Mouse (Mus musculus): ENCODE measurements around the gene 4930402K13Rik.
"Not testable (repeated sequence)": the region's sequence is repeated elsewhere in the genome, so short reads cannot be mapped to it uniquely, and the experiment has no call there.

The 4930402K13Rik gene

DNA sequence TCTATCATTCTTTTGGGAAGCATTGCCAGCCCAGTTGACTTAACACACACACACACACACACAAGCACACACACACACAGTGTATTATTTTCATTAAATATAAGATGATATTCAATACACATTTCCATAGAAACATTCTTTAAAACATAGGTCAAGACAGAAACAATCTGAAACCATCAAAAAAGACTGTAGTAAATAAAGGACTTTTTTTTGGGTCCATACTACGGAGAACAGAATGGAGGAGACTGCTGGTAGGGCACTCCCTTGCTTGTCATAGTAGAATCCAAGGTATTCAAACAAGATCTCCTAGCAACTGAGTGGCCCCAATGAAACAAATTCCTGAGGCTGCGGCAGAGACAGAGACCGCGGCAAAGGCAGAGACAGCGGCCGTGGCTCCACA, at the start of gene 4930402K13Rik:
TSS of gene 4930402K13Rik (plus strand) at position 301 of the 400 bp plus-strand sequence.
- in situ Hi-C loops (cut with MboI; ENCODE audit: low pct_unique_long_range_greater_than_20kb in 1 of 2, low sequenced_read_pairs in 2 of 2, unreplicated experiment in 1 of 2), result no loop called here

DNA sequence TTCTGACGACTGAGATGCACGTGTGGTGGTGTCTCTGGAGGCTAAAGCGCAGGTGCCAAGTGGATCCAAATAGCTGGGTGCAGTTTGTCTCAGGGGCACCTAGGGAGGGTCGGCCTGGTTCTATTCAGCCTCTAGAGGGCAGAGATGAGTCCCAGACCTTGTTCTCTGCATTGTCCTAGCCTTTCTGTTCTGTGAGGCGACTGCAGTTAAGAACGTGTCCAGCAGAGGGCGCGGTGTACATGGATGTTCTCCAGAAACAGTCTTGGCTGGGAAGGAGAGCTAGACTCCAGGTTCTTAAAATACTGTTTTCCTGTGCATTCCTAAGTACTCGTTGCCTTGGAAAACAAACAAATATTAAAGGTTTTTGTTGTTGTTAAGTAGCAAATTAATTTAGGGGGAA, 43.4 kb upstream of the 4930402K13Rik start:
- in situ Hi-C loops (cut with MboI; ENCODE audit: low pct_unique_long_range_greater_than_20kb in 1 of 2, low sequenced_read_pairs in 2 of 2, unreplicated experiment in 1 of 2), result not testable (repeated sequence)

DNA sequence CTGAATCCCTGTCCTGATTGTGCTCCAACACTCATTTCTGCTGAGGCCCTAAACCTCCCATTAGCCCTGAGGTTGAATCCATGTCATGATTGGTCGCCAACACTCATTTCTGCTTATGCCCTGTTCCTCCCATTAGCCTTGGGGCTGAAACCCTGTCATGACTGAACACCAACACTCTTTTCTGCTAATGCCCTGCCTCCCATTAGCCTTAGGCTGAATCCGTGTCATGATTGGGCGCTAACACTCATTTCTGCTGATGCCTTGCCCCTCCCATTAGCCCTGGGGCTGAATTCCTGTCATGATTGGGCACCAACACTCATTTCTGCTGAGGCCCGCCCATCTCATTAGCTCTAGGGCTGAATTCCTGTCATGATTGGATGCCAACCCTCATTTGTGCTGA, 42.3 kb upstream of the 4930402K13Rik start:
- in situ Hi-C loops (cut with MboI; ENCODE audit: low pct_unique_long_range_greater_than_20kb in 1 of 2, low sequenced_read_pairs in 2 of 2, unreplicated experiment in 1 of 2), result no loop called here

DNA sequence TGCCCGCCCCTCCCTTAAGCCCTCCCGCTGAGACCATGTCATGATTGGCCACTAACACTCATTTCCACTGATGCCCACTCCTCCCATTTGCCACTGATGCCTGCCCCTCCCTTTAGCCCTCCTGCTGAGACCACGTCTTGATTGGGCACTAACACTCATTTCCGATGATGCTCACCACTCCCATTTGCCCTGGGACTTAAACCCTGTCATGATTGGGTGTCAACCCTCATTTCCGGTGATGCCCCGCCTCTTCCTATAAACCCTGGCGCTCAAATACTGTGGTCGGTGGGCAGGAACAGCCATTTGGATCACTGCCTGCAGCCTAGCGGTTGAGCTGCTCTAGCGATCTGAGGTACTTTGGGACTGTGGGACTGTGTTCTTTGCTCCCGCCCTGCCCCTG, 41.6 kb upstream of the 4930402K13Rik start, which contains the start of gene Fthl17f:
TSS of gene Fthl17f (plus strand) at position 301 of the 400 bp plus-strand sequence.
- in situ Hi-C loops (cut with MboI; ENCODE audit: low pct_unique_long_range_greater_than_20kb in 1 of 2, low sequenced_read_pairs in 2 of 2, unreplicated experiment in 1 of 2), result not testable (repeated sequence)

DNA sequence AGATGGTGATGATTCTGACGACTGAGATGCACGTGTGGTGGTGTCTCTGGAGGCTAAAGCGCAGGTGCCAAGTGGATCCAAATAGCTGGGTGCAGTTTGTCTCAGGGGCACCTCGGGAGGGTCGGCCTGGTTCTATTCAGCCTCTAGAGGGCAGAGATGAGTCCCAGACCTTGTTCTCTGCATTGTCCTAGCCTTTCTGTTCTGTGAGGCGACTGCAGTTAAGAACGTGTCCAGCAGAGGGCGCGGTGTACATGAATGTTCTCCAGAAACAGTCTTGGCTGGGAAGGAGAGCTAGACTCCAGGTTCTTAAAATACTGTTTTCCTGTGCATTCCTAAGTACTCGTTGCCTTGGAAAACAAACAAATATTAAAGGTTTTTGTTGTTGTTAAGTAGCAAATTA, 26.7 kb upstream of the 4930402K13Rik start:
- in situ Hi-C loops (cut with MboI; ENCODE audit: low pct_unique_long_range_greater_than_20kb in 1 of 2, low sequenced_read_pairs in 2 of 2, unreplicated experiment in 1 of 2), result not testable (repeated sequence)

DNA sequence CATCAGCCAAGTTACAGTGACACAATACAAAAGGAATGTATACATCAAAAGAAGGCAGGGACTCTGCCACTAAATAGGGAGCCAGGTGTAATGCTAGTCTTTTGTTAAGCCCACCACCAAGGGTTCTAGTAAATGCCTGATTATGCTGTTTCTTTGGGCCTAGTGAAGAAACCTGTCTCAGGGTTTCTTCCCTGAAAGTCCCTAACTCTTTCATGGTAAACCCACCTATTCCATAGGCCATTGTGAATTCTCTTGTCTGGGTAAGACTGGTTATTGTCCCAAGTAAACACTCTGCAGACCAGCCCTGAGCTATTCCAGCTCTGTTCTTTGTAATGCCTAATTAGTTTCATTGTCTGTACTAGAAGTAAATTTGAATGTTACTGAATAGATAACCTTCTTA, 9.3 kb upstream of the 4930402K13Rik start:
- in situ Hi-C loops (cut with MboI; ENCODE audit: low pct_unique_long_range_greater_than_20kb in 1 of 2, low sequenced_read_pairs in 2 of 2, unreplicated experiment in 1 of 2), result not testable (repeated sequence)

DNA sequence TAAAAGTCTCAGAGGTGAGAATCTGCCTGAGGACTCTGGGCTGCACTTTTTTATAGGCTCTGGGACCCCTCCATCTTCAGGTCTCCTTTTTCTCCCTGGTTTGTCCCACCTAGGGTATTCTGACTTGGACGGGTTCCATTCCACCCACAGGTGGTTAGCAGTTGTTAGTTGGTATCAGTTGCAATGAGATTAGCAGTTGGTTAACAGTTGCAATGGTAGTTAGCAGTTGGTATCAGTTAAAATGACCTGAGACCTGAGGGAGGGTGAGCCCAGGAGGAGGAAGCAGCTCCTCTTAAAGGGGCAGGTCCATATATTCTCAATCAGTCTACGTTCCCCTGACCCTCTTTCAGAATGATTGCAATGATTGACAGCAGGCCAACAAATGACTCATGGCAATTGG, 6.0 kb downstream of the 4930402K13Rik start:
- in situ Hi-C loops (cut with MboI; ENCODE audit: low pct_unique_long_range_greater_than_20kb in 1 of 2, low sequenced_read_pairs in 2 of 2, unreplicated experiment in 1 of 2), result no loop called here

DNA sequence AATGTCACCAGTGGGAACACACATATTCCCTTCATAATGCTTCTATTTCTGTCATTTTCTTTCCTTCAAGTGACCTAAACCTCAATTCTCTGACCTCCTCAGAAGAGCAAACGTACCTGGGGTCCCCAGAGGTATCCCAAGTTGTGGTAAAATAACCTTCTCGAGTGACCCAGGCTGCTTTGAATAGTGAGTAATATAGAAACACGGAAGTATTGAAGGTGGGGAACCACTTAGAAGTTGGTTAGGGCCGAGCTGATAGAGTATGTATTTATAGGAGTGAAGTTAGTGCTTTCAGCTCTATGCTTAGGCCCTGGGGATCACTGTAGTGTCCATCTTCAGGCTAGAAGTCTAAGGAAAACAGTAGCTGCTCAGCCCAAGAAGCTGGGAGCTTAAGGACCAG, 20.6 kb downstream of the 4930402K13Rik start:
- in situ Hi-C loops (cut with MboI; ENCODE audit: low pct_unique_long_range_greater_than_20kb in 1 of 2, low sequenced_read_pairs in 2 of 2, unreplicated experiment in 1 of 2), result no loop called here

DNA sequence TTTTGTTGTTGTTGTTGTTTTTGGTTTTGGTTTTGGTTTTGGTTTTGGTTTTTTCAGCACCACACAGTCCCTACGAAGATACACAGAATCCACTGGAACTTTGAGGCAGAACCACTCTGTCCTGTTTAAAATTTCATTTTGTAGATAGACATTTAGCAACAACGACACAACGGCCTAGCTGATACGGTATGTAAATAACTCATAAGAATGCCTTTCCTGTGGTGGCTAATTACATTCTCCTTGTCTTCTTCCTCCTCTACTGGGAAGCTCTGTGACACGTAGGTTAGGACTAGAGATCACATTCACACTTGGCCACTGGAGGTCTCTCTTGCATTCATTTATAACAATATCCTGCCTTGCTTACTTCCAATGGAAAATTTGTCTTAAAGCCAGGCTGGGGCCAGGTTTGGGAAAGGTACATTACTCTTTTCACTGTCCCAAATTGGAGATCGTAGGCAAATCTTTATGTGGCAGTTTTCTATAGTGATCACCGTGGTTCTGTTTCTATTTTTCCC, 24.0 kb downstream of the 4930402K13Rik start:
- in situ Hi-C loops (cut with MboI; ENCODE audit: low pct_unique_long_range_greater_than_20kb in 1 of 2, low sequenced_read_pairs in 2 of 2, unreplicated experiment in 1 of 2), result no loop called here

DNA sequence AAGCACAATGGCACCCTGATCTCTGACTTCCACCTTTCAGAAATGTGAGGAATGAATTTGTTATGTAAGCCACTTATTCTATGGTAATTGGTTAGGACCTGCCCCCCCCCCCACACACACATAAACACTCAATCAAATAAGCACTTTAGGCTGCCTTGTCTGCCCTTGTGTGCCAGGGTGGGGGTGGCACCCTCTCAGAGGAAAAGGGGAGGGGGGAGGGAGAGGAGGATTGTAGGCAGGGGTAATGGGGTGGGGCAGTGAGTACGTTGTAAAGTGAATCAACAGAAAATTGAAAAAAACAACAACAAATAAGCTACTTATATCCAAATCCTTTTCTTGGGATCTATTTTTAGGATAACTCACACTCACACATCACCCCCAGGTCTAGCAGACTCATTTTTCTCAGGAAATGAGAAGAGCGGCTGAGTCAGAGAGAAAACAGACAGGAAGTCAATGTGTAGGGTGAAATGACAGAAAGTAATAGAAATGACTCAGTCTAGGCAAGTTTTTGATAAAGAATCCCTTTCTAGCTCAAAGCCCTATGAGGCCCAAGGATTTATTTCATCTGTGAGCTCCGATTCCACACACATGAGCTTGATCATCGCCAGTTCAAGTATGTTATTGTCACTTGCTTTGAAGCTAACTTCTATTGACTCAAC, 35.1 kb downstream of the 4930402K13Rik start:
- in situ Hi-C loops (cut with MboI; ENCODE audit: low pct_unique_long_range_greater_than_20kb in 1 of 2, low sequenced_read_pairs in 2 of 2, unreplicated experiment in 1 of 2), result no loop called here

DNA sequence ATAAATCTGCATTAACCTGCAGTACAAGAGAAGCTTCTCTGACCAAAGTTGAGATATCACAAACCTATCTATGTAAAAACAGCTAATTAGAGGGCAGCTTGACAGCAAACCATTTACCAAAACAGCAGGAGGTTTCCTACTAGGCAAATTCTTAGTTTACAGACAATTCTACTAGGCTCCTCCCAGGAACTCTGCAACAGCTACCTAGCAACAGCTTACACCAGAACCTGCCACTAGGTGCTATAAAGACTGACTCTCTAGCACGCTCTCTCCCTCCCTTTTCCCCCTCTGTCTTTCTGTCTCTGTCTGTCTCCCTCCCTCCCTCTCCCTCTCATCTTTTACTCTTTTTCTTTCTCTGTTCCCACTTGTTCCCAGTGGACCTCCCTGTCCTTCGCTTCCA, 38.3 kb downstream of the 4930402K13Rik start:
- in situ Hi-C loops (cut with MboI; ENCODE audit: low pct_unique_long_range_greater_than_20kb in 1 of 2, low sequenced_read_pairs in 2 of 2, unreplicated experiment in 1 of 2), result no loop called here
